Mouse (Mus musculus) lung, embryonic 16.5 days (tissue): ENCODE results near the gene Cpd. TPM values are rescaled to one million over a fixed set of nuclear protein-coding genes. Genes with fewer than 3 reads are reported as not detected.

Experiments used
- ATAC-seq: fragments of 200-750 bp; cut with Nextera tagmentation; 2 replicates; pipeline ENCODE4 v1.8.0; 2017; ENCODE audit warnings: low read depth, mild to moderate bottlenecking, moderate library complexity
- H3K27ac ChIP-seq: fragments of 300-500 bp; sonication (generic); 2 replicates; pipeline ENCODE4 v1.5.1; 2014; ENCODE audit warnings: mild to moderate bottlenecking, control low read depth, low read length
- H3K27me3 ChIP-seq: fragments of 300-500 bp; sonication (generic); 2 replicates; pipeline ENCODE4 v1.6.1; 2014; ENCODE audit warnings: low read depth, low read length, mixed read lengths; ENCODE audit not compliant: control insufficient read depth, insufficient read depth
- H3K36me3 ChIP-seq: fragments of 300-500 bp; sonication (generic); 2 replicates; pipeline ENCODE4 v1.6.1; 2014; ENCODE audit warnings: low read length; ENCODE audit not compliant: control insufficient read depth, insufficient read depth
- H3K4me1 ChIP-seq: fragments of 300-500 bp; sonication (generic); replicated peaks from 2 replicates; pipeline ENCODE4 v1.6.1; 2014; ENCODE audit warnings: low read length, mixed read lengths; ENCODE audit not compliant: control insufficient read depth, insufficient read depth
- H3K4me2 ChIP-seq: fragments of 300-500 bp; sonication (generic); 2 replicates; pipeline ENCODE4 v1.6.1; 2014; ENCODE audit warnings: low read depth, low read length, control low read depth
- H3K4me3 ChIP-seq: fragments of 300-500 bp; sonication (generic); 2 replicates; pipeline ENCODE4 v1.5.1; 2014; ENCODE audit warnings: mild to moderate bottlenecking, low read length, control low read depth
- H3K9ac ChIP-seq: fragments of 300-500 bp; sonication (generic); 2 replicates; pipeline ENCODE4 v1.6.1; 2014; ENCODE audit warnings: low read length, control low read depth
- H3K9me3 ChIP-seq: fragments of 300-500 bp; sonication (generic); 2 replicates; pipeline ENCODE4 v1.6.1; 2016; ENCODE audit warnings: low read length; ENCODE audit not compliant: control insufficient read depth
- WGBS: fragments of 180-500 bp; shearing (Covaris S2); extraction: QIAGEN DNeasy Blood & Tissue Kit; methylation state at CpG from one replicate; pipeline ENCODE4 v1.1.7; 2014; 5-methylcytosine and 5-hydroxymethylcytosine counted together
- polyA plus RNA-seq: library from polyadenylated mRNA; unstranded; fragments of >200 nt; fragmentation: Nextera tagmentation; extraction: Ambion mirVana; gene quantifications from 2 replicates; pipeline ENCODE4 v1.2.1, GENCODE M21; 2015

The Cpd gene
- polyA plus RNA-seq, 1 experiment from 2014 or later: 13.4 TPM

- H3K27ac ChIP-seq: no peak overlapping the region
- H3K27me3 ChIP-seq: no peaks in the 10 kb centered on the region
- no peaks in the 10 kb centered on the region for H3K9me3 ChIP-seq
- ATAC-seq: no peak
- no peak overlapping the region for H3K4me3 ChIP-seq
- H3K4me2 ChIP-seq: no peak overlapping the region
- no peak overlapping the region for H3K9ac ChIP-seq
- 74% methylated on average over 5 of the region's 5 CpGs for WGBS
- H3K36me3 ChIP-seq: no peaks in the 10 kb centered on the region
- H3K4me1 ChIP-seq: no peaks in the 10 kb centered on the region; the same call in 1 of the 2 replicates
Measured at GRCm38 (mm10) chr11:76879816-76880215, 33.0 kb upstream of the Cpd start.

DNA sequence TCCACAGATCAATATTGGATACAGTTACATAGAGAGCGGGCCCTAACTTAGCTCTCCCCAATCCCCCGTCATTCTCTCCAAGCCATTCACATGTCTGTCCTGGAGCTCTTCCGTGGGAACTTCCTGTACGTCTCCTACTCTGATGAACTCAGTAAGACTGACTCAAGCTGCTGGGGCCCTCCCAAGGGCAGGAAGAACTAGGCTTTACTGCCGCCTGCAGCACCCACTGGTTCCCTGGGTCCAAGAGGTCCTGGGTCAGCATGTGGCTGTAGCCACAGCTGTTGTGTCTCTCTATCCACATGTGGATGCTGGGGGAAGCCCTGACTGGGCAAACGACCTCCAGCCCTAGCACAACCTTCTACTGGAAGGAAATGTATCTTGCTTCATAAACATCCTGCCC lies 27.9 kb upstream of the Cpd start:
- no peaks in the 10 kb centered on the region for H3K36me3 ChIP-seq
- no peak overlapping the region for H3K4me3 ChIP-seq
- H3K27ac ChIP-seq: 0 out of 2 replicates have a peak overlapping the region, but pooled peaks have one; percentile 21
- H3K9ac ChIP-seq: no peak overlapping the region
- H3K4me2 ChIP-seq: no peak overlapping the region
- no peaks in the 10 kb centered on the region for H3K4me1 ChIP-seq
- no peaks in the 10 kb centered on the region for H3K27me3 ChIP-seq
- H3K9me3 ChIP-seq: no peaks in the 10 kb centered on the region
- peak; percentile 23; the same call in 1 of the 2 replicates for ATAC-seq
- 47% methylated on average over 6 of the region's 6 CpGs for WGBS

- ATAC-seq: no peak
- no peak overlapping the region for H3K4me3 ChIP-seq
- no peaks in the 10 kb centered on the region for H3K36me3 ChIP-seq
- H3K9ac ChIP-seq: no peak overlapping the region
- no peaks in the 10 kb centered on the region for H3K27me3 ChIP-seq
- H3K4me1 ChIP-seq: no peaks in the 10 kb centered on the region
- no peak overlapping the region for H3K27ac ChIP-seq
- no peak overlapping the region for H3K4me2 ChIP-seq
- H3K9me3 ChIP-seq: no peaks in the 10 kb centered on the region
- 85% methylated on average over 5 of the region's 5 CpGs for whole genome bisulfite sequencing
Measured at GRCm38 (mm10) chr11:76873865-76874264, 27.0 kb upstream of the Cpd start.

- no peaks in the 10 kb centered on the region for H3K27me3 ChIP-seq
- 59% methylated on average over 11 of the region's 11 CpGs for WGBS
- no peak overlapping the region for H3K9ac ChIP-seq
- no peaks in the 10 kb centered on the region for H3K9me3 ChIP-seq
- ATAC-seq: no peak
- no peaks in the 10 kb centered on the region for H3K36me3 ChIP-seq
- no peak overlapping the region for H3K4me2 ChIP-seq
- no peak overlapping the region for H3K4me3 ChIP-seq
- H3K27ac ChIP-seq: no peak overlapping the region
- H3K4me1 ChIP-seq: no peaks in the 10 kb centered on the region
Measured at GRCm38 (mm10) chr11:76872556-76873234, 25.9 kb upstream of the Cpd start.

DNA sequence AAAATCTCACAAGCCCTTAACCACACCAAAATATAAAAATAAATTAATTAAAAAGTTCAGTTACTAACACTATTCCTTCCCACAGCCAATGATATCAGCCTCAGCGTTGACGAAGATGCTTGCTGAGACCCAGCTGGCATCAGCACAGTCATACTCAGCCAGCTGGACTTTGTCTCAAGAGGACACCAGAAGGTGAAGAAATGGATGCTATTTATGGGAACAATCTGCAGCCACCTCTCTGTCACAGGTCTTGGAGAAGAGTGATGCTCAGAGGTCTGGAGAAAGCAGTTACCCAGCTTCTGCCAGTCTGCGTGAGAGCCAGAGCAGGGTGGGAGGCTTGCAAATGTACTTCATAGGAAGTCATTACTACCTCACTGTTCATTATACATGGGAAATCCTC lies 14.4 kb upstream of the Cpd start:
- Histone ChIP-seq H3K27me3 (no peaks in the 10 kb centered on the region), H3K4me1 (no peaks in the 10 kb centered on the region), H3K4me2 (no peak overlapping the region), H3K4me3 (no peak overlapping the region), H3K9me3 (no peaks in the 10 kb centered on the region), H3K36me3 (no peaks in the 10 kb centered on the region), H3K27ac (no peak overlapping the region), H3K9ac (no peak overlapping the region)
- no peak for ATAC-seq
- 69% methylated on average over 3 of the region's 3 CpGs for WGBS

DNA sequence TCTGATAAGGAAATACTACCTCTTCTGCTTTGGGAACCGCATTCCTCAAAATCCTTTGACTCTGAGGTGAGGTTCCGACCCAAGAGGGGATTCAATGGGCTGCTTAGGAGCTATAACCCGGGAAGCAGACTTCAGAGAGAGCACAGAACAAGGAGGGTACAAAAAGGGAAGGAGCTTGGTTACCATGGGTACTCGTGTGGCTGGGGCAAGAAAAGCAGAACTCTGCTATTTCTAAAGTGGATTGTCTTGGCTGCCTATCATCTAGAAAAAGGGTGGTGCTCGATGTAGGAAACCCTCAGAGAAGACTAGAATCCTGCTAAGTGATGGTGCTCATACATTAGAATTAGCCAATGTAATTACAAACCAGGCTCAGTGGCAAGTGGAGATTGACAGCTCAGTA lies 12.4 kb upstream of the Cpd start:
- ATAC-seq: no peak
- Histone ChIP-seq H3K4me1 (peaks cover 9% of the 10 kb centered on the region), H3K27me3 (no peaks in the 10 kb centered on the region), H3K27ac (no peak overlapping the region), H3K36me3 (no peaks in the 10 kb centered on the region), H3K4me3 (no peak overlapping the region), H3K9me3 (no peaks in the 10 kb centered on the region), H3K4me2 (no peak overlapping the region), H3K9ac (no peak overlapping the region)
- 52% methylated on average over 5 of the region's 5 CpGs for WGBS

GRCm38 (mm10) chr11:76858781-76859180 lies 12.0 kb upstream of the Cpd start:
- 55% methylated on average over 5 of the region's 5 CpGs for WGBS
- Histone ChIP-seq H3K9ac (no peak overlapping the region), H3K4me1 (peaks cover 9% of the 10 kb centered on the region), H3K27ac (no peak overlapping the region), H3K9me3 (no peaks in the 10 kb centered on the region), H3K27me3 (no peaks in the 10 kb centered on the region), H3K4me3 (no peak overlapping the region), H3K4me2 (no peak overlapping the region), H3K36me3 (no peaks in the 10 kb centered on the region)
- ATAC-seq: no peak

DNA sequence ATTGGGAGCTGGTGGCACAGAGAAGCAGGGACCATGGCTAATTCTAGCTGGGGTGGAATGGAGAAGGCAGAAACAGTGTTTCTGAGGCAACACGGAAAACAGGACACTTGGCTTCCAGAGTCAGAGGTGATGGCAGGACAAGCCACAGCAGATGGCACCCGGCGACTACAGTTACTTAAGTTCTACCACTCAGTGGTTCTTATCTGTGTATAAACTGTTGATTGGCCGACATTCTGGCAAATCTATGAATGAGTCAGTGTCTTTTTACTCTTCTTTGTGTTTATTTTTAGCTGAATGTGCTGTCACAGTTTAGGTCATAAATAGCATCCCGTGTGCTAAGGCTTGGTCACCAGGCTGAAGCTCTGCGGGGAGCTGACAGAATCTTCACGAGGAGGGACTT lies 10.3 kb upstream of the Cpd start:
- Histone ChIP-seq H3K4me2 (no peak overlapping the region), H3K27ac (no peak overlapping the region), H3K9me3 (no peaks in the 10 kb centered on the region), H3K27me3 (no peaks in the 10 kb centered on the region), H3K36me3 (no peaks in the 10 kb centered on the region), H3K9ac (no peak overlapping the region), H3K4me3 (no peak overlapping the region), H3K4me1 (peaks cover 9% of the 10 kb centered on the region)
- 43% methylated on average over 7 of the region's 7 CpGs for WGBS
- no peak for ATAC-seq

DNA sequence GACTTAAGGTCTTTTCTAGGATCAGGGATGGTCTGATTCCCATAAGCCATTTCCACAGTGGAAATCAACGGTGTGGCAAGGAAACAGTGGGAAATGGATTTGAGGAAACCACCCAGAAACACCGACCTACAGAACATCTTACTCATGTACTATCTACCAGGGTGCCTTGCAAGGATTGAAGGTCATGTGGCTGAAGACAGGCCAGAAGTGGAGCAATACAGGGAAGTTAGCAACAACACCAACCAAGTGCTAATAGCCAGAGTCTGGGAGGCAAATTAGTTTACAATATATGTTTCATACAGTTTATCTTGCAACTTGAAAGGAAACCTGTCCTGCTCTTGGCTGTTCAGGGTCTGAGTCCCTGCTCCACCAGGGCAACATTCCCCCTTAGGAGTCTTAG lies 9.8 kb upstream of the Cpd start:
- Histone ChIP-seq H3K4me3 (no peak overlapping the region), H3K27ac (no peak overlapping the region), H3K36me3 (no peaks in the 10 kb centered on the region), H3K9ac (no peak overlapping the region), H3K9me3 (no peaks in the 10 kb centered on the region; the same call in 1 of the 2 replicates), H3K4me1 (peaks cover 9% of the 10 kb centered on the region), H3K4me2 (no peak overlapping the region), H3K27me3 (no peaks in the 10 kb centered on the region)
- no peak for ATAC-seq
- 86% methylated on average over 2 of the region's 2 CpGs for WGBS
